Mouse (Mus musculus) brain, embryonic 14.5 days (tissue): ENCODE data around the gene Tbl1xr1.

Experiments used
- CTCF ChIP-seq: fragments of 200-500 bp; IDR thresholded peaks from 2 replicates; pipeline ENCODE4 v1.5.1; 2012; ENCODE audit warnings: inconsistent platforms, mild to moderate bottlenecking, moderate library complexity, borderline replicate concordance; ENCODE audit not compliant: insufficient read depth, insufficient read length; ENCODE audit errors: extremely low read depth
- POLR2A ChIP-seq: fragments of 200-500 bp; IDR thresholded peaks from 2 replicates; pipeline ENCODE4 v1.6.1; 2012; ENCODE audit warnings: mild to moderate bottlenecking, inconsistent platforms, borderline replicate concordance; ENCODE audit not compliant: poor library complexity, insufficient read depth, insufficient read length, severe bottlenecking; ENCODE audit errors: extremely low read depth

GRCm38 (mm10) chr3:22074591-22075294, 1.7 kb upstream of the Tbl1xr1 start:
- no peak for TF ChIP-seq CTCF
- no peak for TF ChIP-seq POLR2A
